Mouse (Mus musculus) liver, postnatal 0 days (tissue): ENCODE data around the gene Dlg2.

Source experiments
- CTCF ChIP-seq: sonication (generic); IDR thresholded peaks from 2 replicates; pipeline ENCODE4 v1.5.1; 2016; ENCODE audit warnings: antibody characterized with exemption, low read depth
- EP300 ChIP-seq: IDR thresholded peaks from 2 replicates; pipeline ENCODE4 v1.6.1; 2016; ENCODE audit warnings: antibody characterized with exemption, low read depth, mild to moderate bottlenecking

DNA sequence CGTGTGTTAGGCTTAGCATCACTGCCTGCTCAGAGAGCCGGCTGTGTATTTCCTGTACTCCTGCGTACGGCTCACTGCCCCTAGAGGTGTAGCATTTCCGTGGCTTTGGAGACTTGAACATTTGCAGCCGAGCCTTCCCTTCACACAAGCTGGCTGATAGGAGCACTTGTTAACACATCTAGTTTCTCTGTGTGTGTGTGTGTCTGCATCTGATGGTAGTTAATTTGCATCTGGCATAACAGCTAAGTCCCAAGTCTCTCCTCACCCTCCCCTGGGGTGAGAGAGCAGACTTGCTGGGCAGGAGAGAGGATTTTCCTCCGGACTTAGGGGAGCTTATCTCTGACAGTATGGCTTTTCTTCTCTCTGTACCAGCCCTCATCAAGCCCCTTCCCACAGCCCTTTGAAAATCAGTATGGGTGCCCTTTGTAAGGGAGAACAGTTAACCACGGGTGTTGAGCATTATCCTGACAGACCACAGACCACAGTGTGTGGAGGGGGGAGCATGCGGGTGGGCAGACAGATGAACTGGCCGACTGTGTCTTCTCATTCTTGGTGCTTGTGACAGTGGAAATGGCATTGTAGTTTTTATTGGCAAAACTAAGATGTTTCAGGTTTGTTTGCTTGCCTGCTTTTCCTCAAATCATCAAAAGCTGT is 1705.6 kb downstream of the Dlg2 start:
- TF ChIP-seq CTCF (no peak), EP300 (no peak)
